Mouse (Mus musculus) embryonic fibroblast, embryonic 13.5 days (primary cell): ENCODE data around the gene Cln3.

Experiments
- CTCF ChIP-seq: IDR thresholded peaks from 2 replicates; pipeline ENCODE4 v1.5.1; 2011; ENCODE audit warnings: mild to moderate bottlenecking, control low read depth, low read length, moderate library complexity, borderline replicate concordance; ENCODE audit not compliant: insufficient read depth
- POLR2A ChIP-seq: IDR thresholded peaks from 2 replicates; pipeline ENCODE4 v1.6.1; 2011; ENCODE audit warnings: low read depth, mild to moderate bottlenecking, control low read depth, low read length, moderate library complexity

- no peak for TF ChIP-seq POLR2A
- TF ChIP-seq CTCF: no peak
These were observed 40.4 kb upstream of the Cln3 start for GRCm38 (mm10) chr7:126625807-126626600.
